Mouse (Mus musculus) activated CD4-positive, CD25-positive, alpha-beta regulatory T cell, adult 9 weeks (primary cell): Measurements from ENCODE around the gene Olfr470. TPM values are rescaled to one million over a fixed set of nuclear protein-coding genes. Genes with fewer than 3 reads are reported as not detected.

Experiments
- polyA plus RNA-seq: library from polyadenylated mRNA; unstranded; fragments of 100-300 nt; shearing (Covaris generic); gene quantifications from one replicate; pipeline ENCODE4 v1.2.1, GENCODE M21; 2017

Gene Olfr470
- not detected for polyA plus RNA-seq

GRCm38 (mm10) chr7:107847390-107847789 lies at the start of gene Olfr470:
TSS of gene Olfr470 (minus strand) at chr7:107847490.

GRCm38 (mm10) chr7:107825441-107825840 lies 21.8 kb downstream of the Olfr470 start, which contains the start of gene Olfr469:
TSS of gene Olfr469 (minus strand) at chr7:107825541.

GRCm38 (mm10) chr7:107811963-107812362 lies 35.3 kb downstream of the Olfr470 start, which contains the start of gene Olfr467:
TSS of gene Olfr467 (plus strand) at chr7:107812263.

GRCm38 (mm10) chr7:107801108-107801507 lies 46.2 kb downstream of the Olfr470 start, which contains the start of gene Ovch2:
TSS of gene Ovch2 (minus strand) at chr7:107801208.

Other genes starting within 250 kb of the Olfr470 start
- gene 5330417H12Rik, start 222.3 kb downstream of the Olfr470 start, polyA plus RNA-seq, result not detected
- gene Cyb5r2, start 89.5 kb downstream of the Olfr470 start, polyA plus RNA-seq, result not detected
- gene Ovch2, start 46.3 kb downstream of the Olfr470 start, polyA plus RNA-seq, result not detected
- gene Olfr467, start 35.2 kb downstream of the Olfr470 start, polyA plus RNA-seq, result not detected
- not detected for gene Olfr469, start 21.9 kb downstream of the Olfr470 start, polyA plus RNA-seq
- not detected for gene Olfr472, start 50.4 kb upstream of the Olfr470 start, polyA plus RNA-seq
- gene Olfr473, start 83.0 kb upstream of the Olfr470 start, polyA plus RNA-seq, result not detected
- gene Olfr474, start 107.2 kb upstream of the Olfr470 start, polyA plus RNA-seq, result not detected
- not detected for gene Olfr476, start 117.3 kb upstream of the Olfr470 start, polyA plus RNA-seq
- not detected for gene Olfr477, start 139.2 kb upstream of the Olfr470 start, polyA plus RNA-seq
- not detected for gene Olfr478, start 186.5 kb upstream of the Olfr470 start, polyA plus RNA-seq
- gene Olfr479, start 203.2 kb upstream of the Olfr470 start, polyA plus RNA-seq, result not detected
- gene Olfr480, start 219.9 kb upstream of the Olfr470 start, polyA plus RNA-seq, result not detected
- not detected for gene Olfr481, start 232.4 kb upstream of the Olfr470 start, polyA plus RNA-seq